ENCODE assay signal across 24 mouse cellular contexts in genomic region chrX:11929448-11929847, GRCm38 (mm10).
DNase-seq lines count a peak whose midpoint lies in the region; ATAC-seq and TF ChIP-seq lines count a peak whose summit lies in the region.
"Had no signal": no experiment of that assay in that cellular context is flagged by ENCODE, and none has a peak within 500 bp of the region (broad histone marks: within the 10 kb centered on the region; RNA-seq: fewer than 3 reads in every experiment).

No protein-coding gene starts in this region.

- ATAC-seq in embryonic facial prominence, embryonic 13.5 days (ENCODE audit: insufficient number of reproducible peaks, insufficient read depth, low FRiP score, low TSS enrichment, low read depth) = 0 out of 2 replicates have a peak, but pooled peaks have one; percentile 32
- no peak for ATAC-seq in hindbrain, postnatal 0 days
- ATAC-seq: CD4-positive, CD25-positive, alpha-beta regulatory T cell, adult 4 months; forebrain, embryonic 16.5 days; intestine, embryonic 15.5 days had no signal

- no peaks in the 10 kb centered on the region for H3K36me3 ChIP-seq in heart, embryonic 10.5 days
- H3K36me3 ChIP-seq in embryonic facial prominence, embryonic 13.5 days = no peaks in the 10 kb centered on the region
- no peaks in the 10 kb centered on the region for H3K36me3 ChIP-seq in hindbrain, postnatal 0 days (ENCODE audit: insufficient read depth, low read length)
- H3K36me3 ChIP-seq: G1E; hindbrain, embryonic 12.5 days; intestine, embryonic 15.5 days; limb, embryonic 12.5 days; liver, embryonic 15.5 days had no signal

- H3K4me3 ChIP-seq in heart, embryonic 10.5 days = no peak overlapping the region
- no peak overlapping the region for H3K4me3 ChIP-seq in embryonic facial prominence, embryonic 13.5 days
- no peak overlapping the region for H3K4me3 ChIP-seq in hindbrain, postnatal 0 days (ENCODE audit: low read length)
- H3K4me3 ChIP-seq: erythroblast, embryonic 14.5 days; hindbrain, embryonic 12.5 days; intestine, embryonic 15.5 days; limb, embryonic 12.5 days; liver, embryonic 15.5 days had no signal

- H3K9ac ChIP-seq in embryonic facial prominence, embryonic 13.5 days = no peak overlapping the region
- no peak overlapping the region for H3K9ac ChIP-seq in hindbrain, postnatal 0 days (replicated peaks; ENCODE audit: low read length)
- H3K9ac ChIP-seq: hindbrain, embryonic 12.5 days; intestine, embryonic 15.5 days; limb, embryonic 12.5 days; liver, embryonic 15.5 days had no signal

- H3K4me1 ChIP-seq in heart, embryonic 10.5 days = peaks cover 5% of the 10 kb centered on the region; the same call in 1 of the 2 replicates
- H3K4me1 ChIP-seq in embryonic facial prominence, embryonic 13.5 days = peaks cover 25% of the 10 kb centered on the region
- H3K4me1 ChIP-seq in hindbrain, postnatal 0 days (ENCODE audit: insufficient read depth, low read length) = no peaks in the 10 kb centered on the region
- H3K4me1 ChIP-seq: liver, embryonic 15.5 days had no signal

- no peak for TF ChIP-seq CTCF in hindbrain, postnatal 0 days (IDR thresholded peaks at IDR 0.05; ENCODE audit: low read depth)

- H3K9me3 ChIP-seq in heart, embryonic 10.5 days = no peaks in the 10 kb centered on the region
- no peaks in the 10 kb centered on the region for H3K9me3 ChIP-seq in embryonic facial prominence, embryonic 13.5 days
- no peaks in the 10 kb centered on the region for H3K9me3 ChIP-seq in hindbrain, postnatal 0 days (ENCODE audit: low read length)
- H3K9me3 ChIP-seq: G1E; hindbrain, embryonic 12.5 days; intestine, embryonic 15.5 days; limb, embryonic 12.5 days; liver, embryonic 15.5 days had no signal

- no peak overlapping the region for H3K4me2 ChIP-seq in embryonic facial prominence, embryonic 13.5 days
- H3K4me2 ChIP-seq in hindbrain, postnatal 0 days (ENCODE audit: low read depth, low read length) = no peak overlapping the region
- H3K4me2 ChIP-seq: hindbrain, embryonic 12.5 days; intestine, embryonic 15.5 days; limb, embryonic 12.5 days; liver, embryonic 15.5 days had no signal

- no peak for DNase-seq in heart, embryonic 10.5 days (ENCODE audit: low spot score)
- DNase-seq in heart, adult 11 months = no peak
- DNase-seq in urinary bladder, postnatal 25 days (ENCODE audit: low spot score) = peak; percentile 14
- DNase-seq in urinary bladder, postnatal 10 days (ENCODE audit: low spot score) = no peak
- no peak for DNase-seq in right cerebral cortex, adult 2 months (ENCODE audit: low spot score in 2 of 2)
- no peak for DNase-seq in natural killer cell, adult 2 months (ENCODE audit: low spot score in 2 of 2)
- no peak for DNase-seq in hindbrain, postnatal 0 days (ENCODE audit: low spot score)
- DNase-seq: adrenal gland, postnatal 10 days; cerebellum, adult 18-20 months; cerebellum, postnatal 36 days; heart, adult 18-20 months; lung, postnatal 14 days; spleen, adult 18-20 months; thymus, adult 2 months had no signal

- H3K27me3 ChIP-seq in heart, embryonic 10.5 days (ENCODE audit: insufficient read depth, poor library complexity, severe bottlenecking) = peaks cover 67% of the 10 kb centered on the region; the same call in 1 of the 2 replicates
- H3K27me3 ChIP-seq in embryonic facial prominence, embryonic 13.5 days = peaks cover 34% of the 10 kb centered on the region
- H3K27me3 ChIP-seq in hindbrain, postnatal 0 days (ENCODE audit: insufficient read depth, low read length) = no peaks in the 10 kb centered on the region

- 54% methylated on average over 6 of the region's 6 CpGs for WGBS in heart, embryonic 10.5 days
- WGBS in embryonic facial prominence, embryonic 13.5 days = 40% methylated on average over 6 of the region's 6 CpGs
- 59% methylated on average over 6 of the region's 6 CpGs for WGBS in hindbrain, postnatal 0 days

- 0 out of 2 replicates have a peak overlapping the region, but pooled peaks have one; percentile 42 for H3K27ac ChIP-seq in heart, embryonic 10.5 days
- H3K27ac ChIP-seq in embryonic facial prominence, embryonic 13.5 days = no peak overlapping the region
- H3K27ac ChIP-seq in hindbrain, postnatal 0 days = no peak overlapping the region
- H3K27ac ChIP-seq: hindbrain, embryonic 12.5 days; intestine, embryonic 15.5 days; kidney, postnatal 0 days; limb, embryonic 12.5 days; liver, embryonic 15.5 days had no signal
